Mouse (Mus musculus) cortical plate, adult 2 months (tissue): ENCODE data around the gene Zfp637. TPM values are rescaled to one million over a fixed set of nuclear protein-coding genes. Genes with fewer than 3 reads are reported as not detected.

Source experiments
- H3K27ac ChIP-seq: fragments of 200-500 bp; 2 replicates; pipeline ENCODE4 v1.5.1; 2012; ENCODE audit warnings: low read length, control low read depth, inconsistent platforms; ENCODE audit not compliant: insufficient read depth
- H3K4me1 ChIP-seq: fragments of 200-500 bp; 2 replicates; pipeline ENCODE4 v1.6.1; 2011; ENCODE audit warnings: low read length; ENCODE audit not compliant: control insufficient read depth, insufficient read depth
- H3K4me3 ChIP-seq: fragments of 200-500 bp; 2 replicates; pipeline ENCODE4 v1.5.1; 2011; ENCODE audit warnings: mild to moderate bottlenecking, low read length, control low read depth; ENCODE audit not compliant: insufficient read depth
- CTCF ChIP-seq: fragments of 200-500 bp; IDR thresholded peaks from 2 replicates; pipeline ENCODE4 v1.5.1; 2011; ENCODE audit warnings: mild to moderate bottlenecking, control low read depth, low read length; ENCODE audit not compliant: insufficient read depth; ENCODE audit errors: extremely low read depth
- POLR2A ChIP-seq: fragments of 200-500 bp; IDR thresholded peaks from 2 replicates; pipeline ENCODE4 v1.6.1; 2011; ENCODE audit warnings: mild to moderate bottlenecking, low read length, control low read depth; ENCODE audit not compliant: insufficient read depth; ENCODE audit errors: extremely low read depth
- polyA plus RNA-seq: library from polyadenylated mRNA; depleted of rRNA; stranded (reverse); fragments of >200 nt; gene quantifications from 2 replicates; pipeline ENCODE4 v1.2.3, GENCODE M21; 2012; rRNA removed

Gene Zfp637
- polyA plus RNA-seq, result 66.7 and 74.5 TPM in 2 replicates

DNA sequence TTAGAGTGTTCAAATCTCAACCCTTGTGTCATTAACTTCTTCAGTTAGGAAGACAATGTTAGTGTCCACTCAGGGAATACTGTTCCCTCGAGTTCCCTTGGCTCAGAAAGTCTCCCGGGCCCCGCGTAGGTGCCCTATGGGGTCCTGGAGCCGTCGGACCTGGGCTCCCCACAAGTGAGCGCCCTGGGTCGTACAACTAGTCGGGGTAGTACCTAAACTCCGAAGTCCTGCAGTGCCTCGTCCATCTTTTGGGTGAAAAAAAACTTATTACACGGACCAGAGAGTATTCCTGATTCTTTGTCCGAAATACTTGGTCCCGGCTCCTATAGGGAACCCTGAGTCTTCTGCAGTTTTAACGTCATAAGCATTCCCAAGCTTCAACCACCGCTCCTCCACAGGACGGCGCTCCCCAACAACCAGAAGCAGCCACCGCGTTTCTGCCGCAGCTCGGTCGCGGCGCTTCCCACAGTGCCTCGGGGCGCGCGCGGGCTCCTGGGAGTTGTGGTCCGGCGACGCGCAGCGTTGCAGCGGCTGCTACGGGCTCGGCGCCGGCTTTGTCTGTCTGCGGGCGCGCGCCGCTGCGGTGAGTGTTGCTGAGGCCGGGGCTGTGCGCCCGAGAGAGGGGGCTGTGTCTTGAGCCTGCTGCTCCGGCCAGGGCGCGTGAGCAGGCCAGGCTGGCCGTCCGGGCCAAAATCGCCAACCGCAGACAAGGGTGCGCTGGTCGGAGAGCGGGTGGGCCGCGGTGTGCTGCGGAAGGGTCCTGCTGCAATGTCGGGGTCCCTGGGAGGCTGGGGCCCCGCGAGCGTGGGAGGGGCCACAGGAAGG lies at the start of gene Zfp637:
Gene Zfp637, plus strand, starts transcription at position 495 of the 825 bp plus-strand sequence.
- Histone ChIP-seq H3K27ac (peak within 1 kb of the TSS; percentile 96), H3K4me1 (peaks cover 2% of the 10 kb centered on the region; the same call in 1 of the 2 replicates), H3K4me3 (peak within 1 kb of the TSS; percentile 97)
- TF ChIP-seq POLR2A (peak; percentile 42; the same call in 1 of the 2 replicates), CTCF (peak; percentile 35; the same call in 1 of the 2 replicates)

DNA sequence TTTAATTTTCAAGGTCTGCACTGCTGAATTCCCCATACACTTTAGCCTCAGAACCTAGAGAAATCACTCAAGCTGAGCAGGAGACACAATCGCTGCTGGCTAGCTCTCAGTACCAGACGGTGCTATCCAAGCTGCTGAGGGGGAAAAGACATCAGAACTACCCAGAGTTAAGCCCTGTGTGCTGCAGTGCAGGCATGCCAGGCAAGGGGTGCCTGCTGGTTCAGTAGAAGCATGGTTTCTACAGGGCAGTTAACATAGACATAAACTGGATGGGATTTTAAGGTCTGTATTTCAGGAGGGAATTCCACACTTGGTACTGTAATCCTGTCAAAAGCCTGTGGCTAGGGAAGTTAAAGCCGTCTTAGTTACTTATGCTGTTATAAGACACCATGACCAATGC lies 45.7 kb upstream of the Zfp637 start:
- Histone ChIP-seq H3K4me3 (no peak overlapping the region), H3K4me1 (no peaks in the 10 kb centered on the region), H3K27ac (no peak overlapping the region)
- TF ChIP-seq POLR2A (no peak), CTCF (no peak)

DNA sequence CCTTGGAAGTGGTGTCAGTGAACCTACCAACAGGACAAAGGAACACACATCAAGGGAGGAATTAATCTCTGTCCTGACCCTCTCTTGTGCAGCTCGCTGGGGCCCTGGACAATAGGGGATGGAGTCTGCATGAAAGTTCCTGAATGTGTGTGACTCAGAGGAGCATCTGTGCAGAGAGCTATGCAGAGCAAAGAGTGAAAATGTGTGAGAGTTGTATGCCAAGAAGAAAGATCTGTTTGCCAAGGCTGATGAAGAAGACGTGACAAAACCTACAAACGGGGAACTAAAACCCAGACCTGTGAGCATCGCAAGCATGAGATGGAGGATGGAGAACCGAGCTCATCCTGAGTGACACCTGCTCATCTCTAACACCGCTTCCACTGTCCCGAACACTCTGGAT lies 40.2 kb upstream of the Zfp637 start:
- Histone ChIP-seq H3K27ac (no peak overlapping the region), H3K4me1 (peaks cover 4% of the 10 kb centered on the region; the same call in 1 of the 2 replicates), H3K4me3 (no peak overlapping the region)
- no peak for TF ChIP-seq CTCF
- no peak for TF ChIP-seq POLR2A

DNA sequence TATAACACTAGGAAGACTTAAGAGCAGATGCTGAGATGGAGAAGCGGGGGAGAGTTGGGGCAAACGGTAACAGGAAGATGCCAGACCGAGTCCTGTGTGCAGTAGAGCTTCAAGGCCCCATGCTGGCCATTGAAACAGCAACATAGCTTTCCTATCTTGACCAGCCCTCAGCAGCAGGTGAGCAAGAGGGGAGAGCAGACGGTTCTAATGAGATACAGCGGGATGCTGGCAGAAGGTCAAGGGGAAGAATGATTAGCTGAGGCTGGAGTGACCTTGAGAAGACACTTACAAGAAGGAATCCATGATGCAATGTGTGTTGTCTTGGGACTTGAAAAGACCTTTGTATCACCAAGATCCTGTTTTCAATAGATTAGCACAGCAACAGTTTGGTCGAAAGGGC lies 39.2 kb upstream of the Zfp637 start:
- Histone ChIP-seq H3K4me1 (peaks cover 4% of the 10 kb centered on the region; the same call in 1 of the 2 replicates), H3K27ac (no peak overlapping the region), H3K4me3 (no peak overlapping the region)
- TF ChIP-seq POLR2A (no peak), CTCF (no peak)

- Histone ChIP-seq H3K4me1 (peaks cover 2% of the 10 kb centered on the region; the same call in 1 of the 2 replicates), H3K27ac (no peak overlapping the region), H3K4me3 (no peak overlapping the region)
- no peak for TF ChIP-seq POLR2A
- TF ChIP-seq CTCF, result no peak
Measured at GRCm38 (mm10) chr6:117807756-117808155, 33.2 kb upstream of the Zfp637 start.

GRCm38 (mm10) chr6:117809816-117810215 lies 31.2 kb upstream of the Zfp637 start:
- TF ChIP-seq CTCF (no peak), POLR2A (no peak)
- Histone ChIP-seq H3K4me1 (peaks cover 2% of the 10 kb centered on the region; the same call in 1 of the 2 replicates), H3K27ac (no peak overlapping the region), H3K4me3 (no peak overlapping the region)

- H3K27ac ChIP-seq, result no peak overlapping the region
- H3K4me3 ChIP-seq, result no peak overlapping the region
- H3K4me1 ChIP-seq, result peaks cover 2% of the 10 kb centered on the region; the same call in 1 of the 2 replicates
- TF ChIP-seq POLR2A, result no peak
- no peak for TF ChIP-seq CTCF
Measured at GRCm38 (mm10) chr6:117810717-117811116, 30.3 kb upstream of the Zfp637 start.

- H3K4me3 ChIP-seq, result no peak overlapping the region
- H3K4me1 ChIP-seq, result peaks cover 2% of the 10 kb centered on the region; the same call in 1 of the 2 replicates
- H3K27ac ChIP-seq, result no peak overlapping the region
- TF ChIP-seq POLR2A (no peak), CTCF (no peak)
Measured at GRCm38 (mm10) chr6:117811256-117811655, 29.7 kb upstream of the Zfp637 start.

DNA sequence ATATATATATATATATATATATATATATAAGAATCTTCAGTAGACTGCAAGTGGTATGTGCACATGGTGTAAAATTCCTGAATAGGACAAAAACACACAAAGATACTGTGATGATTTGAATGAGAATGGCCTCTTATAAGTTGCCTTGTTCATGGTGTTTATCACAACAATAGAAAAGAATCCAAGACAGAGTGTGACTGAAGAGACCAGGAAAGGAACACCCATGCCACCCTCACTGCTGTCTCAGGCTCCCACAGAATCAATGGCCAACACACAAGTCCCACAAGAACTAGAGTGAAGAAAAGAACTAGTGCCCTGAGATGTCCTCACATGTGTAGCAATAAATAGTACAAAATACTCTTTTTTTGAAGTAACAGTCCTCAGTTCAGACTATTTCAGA lies 26.3 kb upstream of the Zfp637 start:
- no peaks in the 10 kb centered on the region for H3K4me1 ChIP-seq
- TF ChIP-seq CTCF (no peak), POLR2A (no peak)
- no peak overlapping the region for H3K27ac ChIP-seq
- no peak overlapping the region for H3K4me3 ChIP-seq

- no peak overlapping the region for H3K4me3 ChIP-seq
- no peak for TF ChIP-seq POLR2A
- TF ChIP-seq CTCF, result no peak
- no peak overlapping the region for H3K27ac ChIP-seq
Measured at GRCm38 (mm10) chr6:117817108-117817541, 23.9 kb upstream of the Zfp637 start.

More at GRCm38 (mm10) chr6:117817108-117817541, 23.9 kb upstream of the Zfp637 start:
- no peaks in the 10 kb centered on the region for H3K4me1 ChIP-seq
